ENCODE assay signal across 26 mouse cellular contexts in genomic region chr6:106760473-106761218, GRCm38 (mm10). TPM values are rescaled to one million over a fixed set of nuclear protein-coding genes. Genes with fewer than 3 reads are reported as not detected.
A peak's percentile ranks its signal among the peaks of the same experiment; 100 is the strongest.
DNase-seq lines count a peak whose midpoint lies in the region; ATAC-seq lines count a peak whose summit lies in the region.
"Had no signal": no experiment of that assay in that cellular context is flagged by ENCODE, and none has a peak within 500 bp of the region (broad histone marks: within the 10 kb centered on the region; RNA-seq: fewer than 3 reads in every experiment).

No protein-coding gene starts in this region.

- DNase-seq in spleen, postnatal 36 days (ENCODE audit: low spot score in 2 of 2): peak; percentile 62 to 64
- DNase-seq in spleen, adult 12 weeks (ENCODE audit: low spot score): no peak
- DNase-seq in kidney, postnatal 14 days: no peak
- DNase-seq in frontal cortex, adult 2 months (ENCODE audit: extremely low spot score in 1 of 2, low spot score in 1 of 2): no peak
- no peak for DNase-seq in thymus, postnatal 14 days
- DNase-seq: adrenal gland, adult 2 months; adrenal gland, postnatal 25 days; cerebellum, adult 2 months; cerebellum, postnatal 10 days; embryo, embryonic 11 days; gastrocnemius, postnatal 36 days; heart, adult 18-20 months; heart, postnatal 10 days; heart, postnatal 4 days had no signal

- peak; percentile 87 for ATAC-seq in granulocyte monocyte progenitor cell, adult 5-6 weeks (replicated peaks; ENCODE audit: poor library complexity, severe bottlenecking)
- peak; percentile 63; the same call in 1 of the 2 replicates for ATAC-seq in monocyte, adult 5-6 weeks (replicated peaks; ENCODE audit: insufficient number of reproducible peaks, low FRiP score, low TSS enrichment, poor library complexity, severe bottlenecking)
- ATAC-seq: forebrain, embryonic 14.5 days; hindbrain, postnatal 0 days; Patski had no signal

RNA-seq across cellular contexts. Expression of gene Trnt1, which starts 8.3 kb away (rescaled TPM):
- total RNA-seq in granulocyte monocyte progenitor cell, adult 5-6 weeks (2014; fragmentation: Nextera tagmentation): 41.2 and 45.9 TPM in 2 replicates
- 103 and 109 TPM in 2 replicates for total RNA-seq in granulocyte monocyte progenitor cell, adult 5-6 weeks (2017)
- total RNA-seq in monocyte, adult 5-6 weeks (2017): 89.4 to 96.1 TPM (median 94.7 TPM) in 3 replicates
- 26.8 and 29.7 TPM in 2 replicates for polyA plus RNA-seq in frontal cortex, adult 2 months (2012; rRNA removed)

RNA-seq across cellular contexts. Expression of gene Il5ra, which starts 11.8 kb away (rescaled TPM):
- not detected in 2 replicates for total RNA-seq in granulocyte monocyte progenitor cell, adult 5-6 weeks (2014; fragmentation: Nextera tagmentation)
- 0.15 and 1.4 TPM in 2 replicates for total RNA-seq in granulocyte monocyte progenitor cell, adult 5-6 weeks (2017)
- total RNA-seq in monocyte, adult 5-6 weeks (2017): 3.8 to 21.7 TPM (median 10.9 TPM) in 3 replicates
- polyA plus RNA-seq in frontal cortex, adult 2 months (2012; rRNA removed): not detected in 2 replicates
- total RNA-seq: adrenal gland, adult 2 months; adrenal gland, postnatal 25 days; gastrocnemius, adult 8-10 months; gastrocnemius, postnatal 36 days; heart, postnatal 10 days; hindbrain, postnatal 0 days had no signal
- polyA plus RNA-seq: adrenal gland, adult 2 months; cerebellum, adult 2 months; embryonic facial prominence, embryonic 11.5 days; erythroblast, embryonic 14.5 days; forebrain, embryonic 10.5 days; forebrain, embryonic 14.5 days; heart, embryonic 10.5 days; heart, embryonic 14.5 days; hindbrain, embryonic 12.5 days; hindbrain, postnatal 0 days had no signal

RNA-seq across cellular contexts. Expression of gene Crbn, which starts 39.2 kb away (rescaled TPM):
- 17.0 and 24.8 TPM in 2 replicates for total RNA-seq in granulocyte monocyte progenitor cell, adult 5-6 weeks (2014; fragmentation: Nextera tagmentation)
- 42.7 and 42.8 TPM in 2 replicates for total RNA-seq in granulocyte monocyte progenitor cell, adult 5-6 weeks (2017)
- 67.0 to 81.6 TPM (median 74.7 TPM) in 3 replicates for total RNA-seq in monocyte, adult 5-6 weeks (2017)
- polyA plus RNA-seq in frontal cortex, adult 2 months (2012; rRNA removed): 36.5 and 45.5 TPM in 2 replicates

Comparison
In these comparisons a context has a peak if more than half of its experiments do, and no peak if none do; other contexts are left out.
1. DNase-seq: peak in spleen, postnatal 36 days (2 of 2); none in spleen, adult 12 weeks (single experiment), kidney, postnatal 14 days (single experiment), frontal cortex, adult 2 months (0 of 2) and thymus, postnatal 14 days (single experiment).